Mouse (Mus musculus) small intestine, adult 2 months (tissue): ENCODE measurements at regions not wholly inside any gene's neighbourhood (a gene's known extent, or its start where the extent isn't known, plus 50 kb on each side); places are given as distances from the start of the nearest gene placed in this dataset.

ENCODE experiments used
- H3K27ac ChIP-seq: fragments of 200-500 bp; 2 replicates; pipeline ENCODE4 v1.5.1; 2012; ENCODE audit warnings: low read depth, low read length, control low read depth, inconsistent platforms; ENCODE audit not compliant: insufficient read depth
- H3K27me3 ChIP-seq: fragments of 200-500 bp; 2 replicates; pipeline ENCODE4 v1.6.1; 2012; ENCODE audit warnings: mild to moderate bottlenecking, moderate library complexity, low read length, inconsistent platforms; ENCODE audit not compliant: control insufficient read depth, insufficient read depth
- H3K36me3 ChIP-seq: fragments of 200-500 bp; 2 replicates; pipeline ENCODE4 v1.6.1; 2012; ENCODE audit warnings: mild to moderate bottlenecking, low read length, control low read depth, inconsistent platforms; ENCODE audit not compliant: control insufficient read depth, insufficient read depth
- H3K4me1 ChIP-seq: fragments of 200-500 bp; 2 replicates; pipeline ENCODE4 v1.6.1; 2012; ENCODE audit warnings: low read length, inconsistent platforms, mixed read lengths; ENCODE audit not compliant: control insufficient read depth, insufficient read depth, insufficient read length
- H3K4me3 ChIP-seq: fragments of 200-500 bp; 2 replicates; pipeline ENCODE4 v1.5.1; 2012; ENCODE audit warnings: low read depth, mild to moderate bottlenecking, control low read depth, inconsistent platforms, low read length, moderate library complexity
- CTCF ChIP-seq: fragments of 200-500 bp; IDR thresholded peaks from 2 replicates; pipeline ENCODE4 v1.5.1; 2012; ENCODE audit warnings: low read depth, mild to moderate bottlenecking, control low read depth, inconsistent platforms, low read length, moderate library complexity, mixed read lengths; ENCODE audit not compliant: insufficient replicate concordance, insufficient read length; ENCODE audit errors: extremely low read depth
- POLR2A ChIP-seq: fragments of 200-500 bp; IDR thresholded peaks from 2 replicates; pipeline ENCODE4 v1.6.1; 2012; ENCODE audit warnings: low read depth, mild to moderate bottlenecking, control low read depth, inconsistent platforms, low read length, moderate library complexity
- WGBS: fragments of 180-500 bp; shearing (Covaris S2); methylation state at CpG from one replicate; pipeline ENCODE4 v1.1.7; 2018; 5-methylcytosine and 5-hydroxymethylcytosine counted together

- H3K27ac ChIP-seq, result no peak overlapping the region
- no peak overlapping the region for H3K4me3 ChIP-seq
- no peaks in the 10 kb centered on the region for H3K4me1 ChIP-seq
- H3K27me3 ChIP-seq, result no peaks in the 10 kb centered on the region
- WGBS, result 17% methylated on average over 3 of the region's 3 CpGs
- TF ChIP-seq CTCF (no peak), POLR2A (no peak)
- no peaks in the 10 kb centered on the region for H3K36me3 ChIP-seq
These were observed 64.4 kb downstream of the Fam43a start for GRCm38 (mm10) chr16:30663971-30664370.

GRCm38 (mm10) chr16:30664433-30664832 lies 64.9 kb downstream of the Fam43a start:
- no peaks in the 10 kb centered on the region for H3K36me3 ChIP-seq
- no peaks in the 10 kb centered on the region for H3K4me1 ChIP-seq
- no peak for TF ChIP-seq CTCF
- TF ChIP-seq POLR2A, result no peak
- 72% methylated on average over 4 of the region's 4 CpGs for WGBS
- H3K27me3 ChIP-seq, result no peaks in the 10 kb centered on the region
- H3K27ac ChIP-seq, result no peak overlapping the region
- no peak overlapping the region for H3K4me3 ChIP-seq

DNA sequence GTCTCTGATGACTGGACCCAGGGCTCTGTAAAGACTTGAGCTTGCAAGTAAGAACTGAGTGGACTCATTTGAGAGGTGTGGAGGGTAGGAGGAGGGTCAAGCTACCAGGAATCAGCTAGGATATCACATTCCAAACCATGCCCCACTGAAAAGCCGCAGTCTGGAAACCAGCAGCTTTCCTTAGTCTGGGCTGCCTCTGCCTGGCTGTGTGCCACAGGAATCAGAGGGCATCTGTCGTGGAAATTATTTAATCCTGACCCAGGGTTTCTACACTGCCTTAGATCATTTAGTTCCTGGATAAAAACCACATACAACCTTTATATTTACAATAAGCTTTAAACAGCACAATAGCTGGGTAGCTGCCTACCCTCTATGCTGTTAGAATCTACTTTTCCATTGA lies 66.4 kb downstream of the Fam43a start:
- no peak for TF ChIP-seq CTCF
- TF ChIP-seq POLR2A, result no peak

GRCm38 (mm10) chr16:30669883-30670282 lies 70.4 kb downstream of the Fam43a start:
- Histone ChIP-seq H3K36me3 (no peaks in the 10 kb centered on the region), H3K4me1 (no peaks in the 10 kb centered on the region), H3K27ac (no peak overlapping the region), H3K27me3 (no peaks in the 10 kb centered on the region), H3K4me3 (no peak overlapping the region)
- TF ChIP-seq POLR2A (no peak), CTCF (no peak)
- 73% methylated on average over 8 of the region's 8 CpGs for WGBS

More for the DNA sequence above, 66.4 kb downstream of the Fam43a start:
- no peaks in the 10 kb centered on the region for H3K27me3 ChIP-seq
- no peak overlapping the region for H3K27ac ChIP-seq
- no peak overlapping the region for H3K4me3 ChIP-seq
- no peaks in the 10 kb centered on the region for H3K36me3 ChIP-seq
- WGBS, result 40% methylated on average over 2 of the region's 2 CpGs
- no peaks in the 10 kb centered on the region for H3K4me1 ChIP-seq

DNA sequence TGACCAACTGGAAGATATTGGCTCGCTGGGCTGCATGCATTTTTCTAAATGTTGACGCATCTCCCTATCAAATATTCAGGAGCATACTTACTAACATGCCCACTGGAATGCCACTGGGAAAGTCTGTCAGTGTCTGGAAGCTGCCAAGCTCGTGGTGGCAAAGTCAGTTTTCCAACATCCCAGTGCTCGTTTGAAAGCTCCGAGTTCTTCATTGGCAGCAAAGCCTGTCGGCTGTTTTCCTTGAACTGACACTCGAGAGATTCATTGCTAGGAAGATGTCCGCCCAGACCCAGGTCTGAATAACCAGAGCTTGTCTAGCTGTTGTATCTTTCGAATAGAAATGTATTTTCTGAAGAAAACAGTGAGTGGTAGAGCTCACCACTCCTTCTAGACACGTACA lies 72.1 kb downstream of the Fam43a start:
- H3K27ac ChIP-seq, result no peak overlapping the region
- no peaks in the 10 kb centered on the region for H3K27me3 ChIP-seq
- TF ChIP-seq POLR2A (no peak), CTCF (no peak)
- no peak overlapping the region for H3K4me3 ChIP-seq
- no peaks in the 10 kb centered on the region for H3K36me3 ChIP-seq
- 79% methylated on average over 10 of the region's 10 CpGs for WGBS
- H3K4me1 ChIP-seq, result no peaks in the 10 kb centered on the region

GRCm38 (mm10) chr16:30672776-30673550 lies 73.4 kb downstream of the Fam43a start:
- Histone ChIP-seq H3K4me3 (no peak overlapping the region), H3K27ac (no peak overlapping the region), H3K4me1 (no peaks in the 10 kb centered on the region), H3K36me3 (no peaks in the 10 kb centered on the region), H3K27me3 (no peaks in the 10 kb centered on the region)
- no peak for TF ChIP-seq POLR2A
- TF ChIP-seq CTCF, result no peak
- WGBS, result 74% methylated on average over 15 of the region's 15 CpGs

DNA sequence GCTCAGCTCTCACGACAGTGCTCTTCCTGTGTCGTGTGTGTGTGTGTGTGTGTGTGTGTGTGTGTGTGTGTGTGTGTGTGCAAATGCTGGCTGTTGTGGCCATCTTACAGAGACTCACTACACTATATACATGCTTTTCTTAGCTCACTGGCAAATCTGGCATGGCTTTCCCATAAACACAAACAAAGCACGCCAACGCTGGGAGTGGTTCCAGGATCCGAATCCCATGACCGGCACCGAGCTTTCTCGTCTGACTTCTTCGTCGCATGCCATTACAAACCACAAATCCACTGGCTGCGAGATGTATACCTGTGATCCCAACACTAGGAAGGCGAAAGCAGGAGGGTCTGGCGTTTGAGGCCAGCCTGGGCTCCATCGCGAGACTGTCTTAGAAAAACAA lies 74.1 kb downstream of the Fam43a start:
- Histone ChIP-seq H3K36me3 (no peaks in the 10 kb centered on the region), H3K4me3 (no peak overlapping the region), H3K27ac (no peak overlapping the region), H3K4me1 (no peaks in the 10 kb centered on the region), H3K27me3 (no peaks in the 10 kb centered on the region)
- 86% methylated on average over 15 of the region's 15 CpGs for WGBS
- TF ChIP-seq CTCF, result no peak
- no peak for TF ChIP-seq POLR2A

GRCm38 (mm10) chr16:30675829-30676228 lies 76.3 kb downstream of the Fam43a start:
- no peaks in the 10 kb centered on the region for H3K36me3 ChIP-seq
- no peaks in the 10 kb centered on the region for H3K27me3 ChIP-seq
- H3K4me3 ChIP-seq, result no peak overlapping the region
- no peaks in the 10 kb centered on the region for H3K4me1 ChIP-seq
- no peak overlapping the region for H3K27ac ChIP-seq
- 64% methylated on average over 4 of the region's 4 CpGs for WGBS
- TF ChIP-seq CTCF, result no peak
